Mouse (Mus musculus) MEL (cell line): ENCODE measurements around the gene Msantd2. TPM values are rescaled to one million over a fixed set of nuclear protein-coding genes. Genes with fewer than 3 reads are reported as not detected.

Experiments
- DNase-seq: peaks from one replicate; pipeline ENCODE4 v3.0.0; 2011; ENCODE audit warnings: low read depth, low spot score
- H3K27ac ChIP-seq: 2 replicates; pipeline ENCODE4 v1.5.1; 2012; ENCODE audit warnings: low read depth, mild to moderate bottlenecking, control low read depth, low read length, moderate library complexity; ENCODE audit not compliant: control insufficient read depth
- H3K27me3 ChIP-seq, 2 experiments: fragments of 150-350 bp in 1 of 2; sonication (generic) in 1 of 2; 2 replicates each; pipeline ENCODE4 v1.6.1; 2012; ENCODE audit warnings: low read length in 2 of 2, mild to moderate bottlenecking in 2 of 2, improper control_type of control experiment in 1 of 2, moderate library complexity in 1 of 2; ENCODE audit not compliant: insufficient read depth in 2 of 2, control insufficient read depth in 1 of 2
- H3K36me3 ChIP-seq, 2 experiments: 2 replicates each; pipeline ENCODE4 v1.6.1; 2012 to 2014; ENCODE audit warnings: low read length in 2 of 2, improper control_type of control experiment in 1 of 2, inconsistent platforms in 1 of 2, mild to moderate bottlenecking in 1 of 2; ENCODE audit not compliant: insufficient read depth in 2 of 2, control insufficient read depth in 1 of 2
- H3K4me1 ChIP-seq, 2 experiments: fragments of 150-350 bp in 1 of 2; sonication (generic) in 1 of 2; 2 replicates each; pipeline ENCODE4 v1.6.1; 2012; ENCODE audit warnings: low read length in 2 of 2, improper control_type of control experiment in 1 of 2, mild to moderate bottlenecking in 1 of 2; ENCODE audit not compliant: insufficient read depth in 2 of 2, control insufficient read depth in 1 of 2
- H3K4me3 ChIP-seq, 2 experiments: fragments of 150-350 bp in 1 of 2; sonication (generic) in 1 of 2; 2 replicates each; pipeline ENCODE4 v1.5.1; 2012; ENCODE audit warnings: low read depth in 2 of 2, low read length in 2 of 2, mild to moderate bottlenecking in 2 of 2, moderate library complexity in 2 of 2, control low read depth in 1 of 2, improper control_type of control experiment in 1 of 2; ENCODE audit not compliant: control insufficient read depth in 1 of 2, insufficient read depth in 1 of 2
- H3K79me2 ChIP-seq: 2 replicates; pipeline ENCODE4 v1.6.1; 2012; ENCODE audit warnings: mild to moderate bottlenecking, low read length, moderate library complexity; ENCODE audit not compliant: control insufficient read depth, poor library complexity, insufficient read depth
- H3K9ac ChIP-seq: 2 replicates; pipeline ENCODE4 v1.6.1; 2012; ENCODE audit warnings: low read depth, mild to moderate bottlenecking, control low read depth, low read length, moderate library complexity; ENCODE audit not compliant: control insufficient read depth, poor library complexity, severe bottlenecking
- H3K9me3 ChIP-seq: fragments of 150-350 bp; sonication (generic); replicated peaks from 2 replicates; pipeline ENCODE4 v1.6.1; 2012; ENCODE audit warnings: mild to moderate bottlenecking, low read length, improper control_type of control experiment, moderate library complexity; ENCODE audit not compliant: insufficient read depth
- BHLHE40 ChIP-seq: IDR thresholded peaks from 2 replicates; pipeline ENCODE4 v1.6.1; 2012; ENCODE audit warnings: low read depth, mild to moderate bottlenecking, inconsistent platforms, low read length, improper control_type of control experiment, borderline replicate concordance
- CHD1 ChIP-seq: IDR thresholded peaks from 2 replicates; pipeline ENCODE4 v1.6.1; 2012; ENCODE audit warnings: low read depth, mild to moderate bottlenecking, inconsistent platforms, low read length, improper control_type of control experiment
- CTCF ChIP-seq, 3 experiments: IDR thresholded peaks in 2 of 3; conservative IDR thresholded peaks in 1 of 3; 2 replicates each; pipeline ENCODE4 v1.5.1; 2011 to 2012; ENCODE audit warnings: low read length in 3 of 3, low read depth in 2 of 3, mild to moderate bottlenecking in 2 of 3, improper control_type of control experiment in 1 of 3, inconsistent platforms in 1 of 3, mixed read lengths in 1 of 3, moderate library complexity in 1 of 3; ENCODE audit not compliant: control insufficient read depth in 1 of 3, insufficient read depth in 1 of 3, poor library complexity in 1 of 3, severe bottlenecking in 1 of 3
- E2F4 ChIP-seq: IDR thresholded peaks from 2 replicates; pipeline ENCODE4 v1.6.1; 2011; ENCODE audit warnings: low read depth, low read length, improper control_type of control experiment, borderline replicate concordance
- EP300 ChIP-seq, 2 experiments: IDR thresholded peaks; 2 replicates each; pipeline ENCODE4 v1.6.1; 2011; ENCODE audit warnings: improper control_type of control experiment in 2 of 2, low read length in 2 of 2, low read depth in 1 of 2, mild to moderate bottlenecking in 1 of 2
- ETS1 ChIP-seq: IDR thresholded peaks from 2 replicates; pipeline ENCODE4 v1.6.1; 2012; ENCODE audit warnings: low read depth, mild to moderate bottlenecking, inconsistent platforms, low read length, improper control_type of control experiment, moderate library complexity
- GABPA ChIP-seq: IDR thresholded peaks from 2 replicates; pipeline ENCODE4 v1.6.1; 2012; ENCODE audit warnings: low read depth, mild to moderate bottlenecking, inconsistent platforms, low read length, improper control_type of control experiment, moderate library complexity
- GATA1 ChIP-seq: IDR thresholded peaks from 2 replicates; pipeline ENCODE4 v1.6.1; 2011; ENCODE audit warnings: low read depth, low read length, improper control_type of control experiment
- HCFC1 ChIP-seq: IDR thresholded peaks from 2 replicates; pipeline ENCODE4 v1.6.1; 2012; ENCODE audit warnings: low read depth, mild to moderate bottlenecking, inconsistent platforms, low read length, improper control_type of control experiment, moderate library complexity
- KAT2A ChIP-seq: conservative IDR thresholded peaks from 2 replicates; pipeline ENCODE4 v1.6.1; 2012; ENCODE audit warnings: low read depth, low read length, improper control_type of control experiment, inconsistent platforms
- MAX ChIP-seq: IDR thresholded peaks from 2 replicates; pipeline ENCODE4 v1.6.1; 2011; ENCODE audit warnings: low read length, improper control_type of control experiment
- MAZ ChIP-seq: IDR thresholded peaks from 2 replicates; pipeline ENCODE4 v1.6.1; 2012; ENCODE audit warnings: low read depth, mild to moderate bottlenecking, inconsistent platforms, low read length, improper control_type of control experiment
- MXI1 ChIP-seq: IDR thresholded peaks from 2 replicates; pipeline ENCODE4 v1.6.1; 2011; ENCODE audit warnings: mild to moderate bottlenecking, low read depth, low read length, improper control_type of control experiment
- MYC ChIP-seq: IDR thresholded peaks from 2 replicates; pipeline ENCODE4 v1.6.1; 2011; ENCODE audit warnings: low read depth, mild to moderate bottlenecking, low read length, improper control_type of control experiment, moderate library complexity
- NELFE ChIP-seq: IDR thresholded peaks from 2 replicates; pipeline ENCODE4 v1.6.1; 2011; ENCODE audit warnings: low read depth, low read length, improper control_type of control experiment
- NRF1 ChIP-seq: IDR thresholded peaks from 2 replicates; pipeline ENCODE4 v1.6.1; 2014; ENCODE audit warnings: low read depth, mild to moderate bottlenecking, inconsistent platforms, low read length, improper control_type of control experiment, moderate library complexity; ENCODE audit not compliant: poor library complexity, insufficient read depth, severe bottlenecking
- POLR2A ChIP-seq, 2 experiments: IDR thresholded peaks; 2 replicates each; pipeline ENCODE4 v1.6.1; 2011 to 2012; ENCODE audit warnings: low read length in 2 of 2, mild to moderate bottlenecking in 2 of 2, control low read depth in 1 of 2, improper control_type of control experiment in 1 of 2, low read depth in 1 of 2, moderate library complexity in 1 of 2; ENCODE audit not compliant: control insufficient read depth in 1 of 2, insufficient read depth in 1 of 2, poor library complexity in 1 of 2
- POLR2AphosphoS2 ChIP-seq: IDR thresholded peaks from 2 replicates; pipeline ENCODE4 v1.6.1; 2011; ENCODE audit warnings: low read length, improper control_type of control experiment
- RAD21 ChIP-seq: IDR thresholded peaks from 2 replicates; pipeline ENCODE4 v1.6.1; 2011; ENCODE audit warnings: mild to moderate bottlenecking, low read depth, low read length, improper control_type of control experiment
- SIN3A ChIP-seq: IDR thresholded peaks from 2 replicates; pipeline ENCODE4 v1.6.1; 2012; ENCODE audit warnings: low read length, improper control_type of control experiment, inconsistent platforms
- SMC3 ChIP-seq: IDR thresholded peaks from 2 replicates; pipeline ENCODE4 v1.6.1; 2011; ENCODE audit warnings: low read depth, low read length, improper control_type of control experiment
- TAL1 ChIP-seq: IDR thresholded peaks from 2 replicates; pipeline ENCODE4 v1.6.1; 2012; ENCODE audit warnings: mild to moderate bottlenecking, inconsistent platforms, low read length, moderate library complexity, mixed read lengths
- TCF12 ChIP-seq: IDR thresholded peaks from 2 replicates; pipeline ENCODE4 v1.6.1; 2014; ENCODE audit warnings: low read depth, mild to moderate bottlenecking, inconsistent platforms, low read length, improper control_type of control experiment, moderate library complexity
- USF1 ChIP-seq: IDR thresholded peaks from 2 replicates; pipeline ENCODE4 v1.6.1; 2014; ENCODE audit warnings: low read depth, mild to moderate bottlenecking, inconsistent platforms, low read length, improper control_type of control experiment, moderate library complexity
- ZC3H11A ChIP-seq: IDR thresholded peaks from 2 replicates; pipeline ENCODE4 v1.6.1; 2012; ENCODE audit warnings: low read depth, mild to moderate bottlenecking, inconsistent platforms, low read length, improper control_type of control experiment
- ZKSCAN1 ChIP-seq: IDR thresholded peaks from 2 replicates; pipeline ENCODE4 v1.6.1; 2012; ENCODE audit warnings: low read depth, mild to moderate bottlenecking, inconsistent platforms, low read length, improper control_type of control experiment, moderate library complexity
- ZMIZ1 ChIP-seq: IDR thresholded peaks from 2 replicates; pipeline ENCODE4 v1.6.1; 2012; ENCODE audit warnings: low read depth, mild to moderate bottlenecking, inconsistent platforms, low read length, improper control_type of control experiment, moderate library complexity
- ZNF384 ChIP-seq: IDR thresholded peaks from 2 replicates; pipeline ENCODE4 v1.6.1; 2012; ENCODE audit warnings: low read depth, mild to moderate bottlenecking, inconsistent platforms, low read length, improper control_type of control experiment
- polyA plus RNA-seq, 2 experiments: library from polyadenylated mRNA; stranded (reverse) in 1 of 2; unstranded in 1 of 2; fragments of >175 nt in 1 of 2; fragments of >200 nt in 1 of 2; gene quantifications; 2 replicates each; pipeline versions ENCODE4 v1.2.1 to v1.2.4; 2012; ENCODE audit warnings: low replicate concordance in 2 of 2, low read depth in 1 of 2; ENCODE audit not compliant: insufficient read length in 2 of 2, insufficient read depth in 1 of 2, missing spikeins in 1 of 2
- total RNA-seq: library from RNA; depleted of rRNA; stranded (reverse); fragments of 300-350 nt; gene quantifications from 2 replicates; pipeline ENCODE4 v1.2.3, GENCODE M21; 2012

Gene Msantd2
- total and polyA plus RNA-seq, 3 experiments: 15.5 to 26.2 TPM; not detected in 1

- Histone ChIP-seq H3K27ac (no peak overlapping the region), H3K79me2 (no peaks in the 10 kb centered on the region), H3K9me3 (no peaks in the 10 kb centered on the region)
- TF ChIP-seq MXI1 (peak; percentile 20; the same call in 1 of the 2 replicates), SIN3A (0 out of 2 replicates have a peak, but pooled peaks have one; percentile 17), GABPA (no peak), TAL1 (no peak), ZNF384 (no peak), POLR2AphosphoS2 (no peak), HCFC1 (no peak)
- TF ChIP-seq, all 39 proteins: peak for 2
- H3K27me3 ChIP-seq: no peaks in the 10 kb centered on the region
- H3K9ac ChIP-seq: peak overlapping the region; percentile 36
- H3K4me1 ChIP-seq: peaks cover 6 to 27% of the 10 kb centered on the region in 2 experiments
- peaks cover 0 to 24% of the 10 kb centered on the region in 2 experiments; a peak in 2 of 4 replicates for H3K36me3 ChIP-seq
- DNase-seq: peak; percentile 51
- peak overlapping the region; percentile 52 to 56 for H3K4me3 ChIP-seq
Measured at GRCm38 (mm10) chr9:37551751-37552531, 62.8 kb downstream of the Msantd2 start.

DNA sequence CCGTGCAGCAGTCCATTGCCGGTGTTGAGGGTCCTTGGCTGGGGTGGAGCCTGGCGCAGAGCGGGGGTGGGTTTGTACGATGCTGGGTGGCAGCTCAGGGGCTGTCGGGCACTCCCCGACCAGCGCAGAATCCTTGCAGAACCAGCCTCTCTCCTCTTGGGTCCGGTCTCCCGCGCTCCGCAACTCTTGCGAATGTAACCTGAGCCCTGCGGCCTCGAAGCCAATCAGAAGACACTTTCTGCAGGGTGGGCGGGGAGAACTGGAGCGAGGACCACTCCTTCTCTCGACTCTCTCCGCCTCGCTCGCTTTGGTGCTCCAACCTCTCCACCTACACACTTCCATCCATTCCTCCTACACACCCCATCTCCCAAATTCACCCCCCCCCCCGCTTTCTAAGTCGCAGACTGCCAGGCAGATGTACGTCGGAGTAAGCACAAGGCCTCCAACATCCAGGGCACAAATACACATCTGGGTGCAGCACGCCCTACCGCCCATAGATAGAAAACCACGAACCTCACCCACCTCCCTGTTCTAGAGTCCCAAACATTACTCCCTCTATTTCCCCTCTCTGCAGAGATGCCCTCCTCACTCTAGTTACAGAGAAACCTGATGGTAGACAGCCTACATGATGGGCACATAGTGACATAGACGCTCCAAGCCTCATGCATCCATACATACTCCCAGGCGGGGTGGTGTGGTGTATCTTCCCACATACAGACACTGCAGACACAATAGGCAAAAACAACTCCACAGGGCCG is 63.6 kb downstream of the Msantd2 start, which contains the start of gene Nrgn:
Gene Nrgn, minus strand, starts transcription at position 369 of the 758 bp plus-strand sequence.
- Histone ChIP-seq H3K27me3 (no peaks in the 10 kb centered on the region), H3K4me3 (peak within 1 kb of the TSS; percentile 52 to 74), H3K79me2 (no peaks in the 10 kb centered on the region), H3K27ac (no peak within 1 kb of the TSS), H3K9ac (peak within 1 kb of the TSS; percentile 36), H3K9me3 (no peaks in the 10 kb centered on the region), H3K4me1 (peaks cover 6 to 27% of the 10 kb centered on the region in 2 experiments), H3K36me3 (peaks cover 0 to 24% of the 10 kb centered on the region in 2 experiments; a peak in 2 of 4 replicates)
- peak; percentile 92 for DNase-seq
- TF ChIP-seq MAZ (peak; percentile 21; the same call in 1 of the 2 replicates), MAX (no peak), USF1 (no peak), NELFE (no peak), GABPA (no peak), ZNF384 (no peak), ZC3H11A (no peak), CHD1 (no peak), RAD21 (no peak), CTCF (IDR thresholded peaks at IDR 0.05 in 2 of 3, conservative IDR thresholded peaks at IDR 0.05 in 1 of 3; ENCODE audit: control insufficient read depth in 1 of 3, insufficient read depth in 1 of 3, low read depth in 2 of 3, low read length in 3 of 3, poor library complexity in 1 of 3, severe bottlenecking in 1 of 3) (no peak), KAT2A (no peak), TCF12 (no peak), HCFC1 (no peak), E2F4 (peak; percentile 73; the same call in 1 of the 2 replicates), POLR2A (IDR thresholded peaks at IDR 0.05; ENCODE audit: control insufficient read depth in 1 of 2, insufficient read depth in 1 of 2, low read depth in 1 of 2, low read length in 2 of 2, poor library complexity in 1 of 2) (no peak; a peak in 1 of 4 replicates), POLR2AphosphoS2 (no peak), ZKSCAN1 (no peak), ZMIZ1 (no peak), ETS1 (no peak), MYC (no peak), SMC3 (no peak), EP300 (IDR thresholded peaks at IDR 0.05; ENCODE audit: low read depth in 1 of 2, low read length in 2 of 2) (no peak), GATA1 (no peak), MXI1 (0 out of 2 replicates have a peak, but pooled peaks have one; percentile 0), NRF1 (no peak), BHLHE40 (no peak)
